Mouse (Mus musculus) stomach, postnatal 0 days (tissue): ENCODE results near the gene H2-Aa.

Experiments used
- CTCF ChIP-seq: IDR thresholded peaks from 2 replicates; pipeline ENCODE4 v1.5.1; 2016; ENCODE audit warnings: antibody characterized with exemption, low read depth, mild to moderate bottlenecking, moderate library complexity
- EP300 ChIP-seq: optimal IDR thresholded peaks from 2 replicates; pipeline ENCODE3; 2016; ENCODE audit warnings: antibody characterized with exemption

DNA sequence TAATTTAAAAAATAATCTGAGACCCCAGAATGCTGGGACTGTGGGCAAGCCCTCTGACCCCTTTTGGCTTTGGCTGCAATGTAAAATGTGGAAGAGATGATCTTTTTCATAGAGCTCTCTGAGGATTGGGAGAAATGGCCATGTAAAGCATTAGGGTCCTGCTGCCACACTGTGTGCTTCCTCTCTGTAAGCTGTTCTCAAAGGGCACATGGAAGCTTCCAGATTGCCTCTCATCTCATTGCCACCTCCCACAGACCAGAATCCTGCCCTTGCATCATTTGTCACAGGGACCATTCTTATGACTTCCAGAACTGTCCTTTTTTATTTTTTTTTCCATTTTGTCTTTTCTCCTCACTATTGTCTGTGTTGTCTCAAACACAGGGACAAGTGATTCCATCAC is 19.6 kb upstream of the H2-Aa start:
- TF ChIP-seq CTCF (no peak), EP300 (no peak)
